Mouse (Mus musculus): ENCODE results near the gene Itpr2.

GRCm38 (mm10) chr6:146288266-146288665 lies 213.8 kb downstream of the Itpr2 start:
- TF ChIP-seq POLR2A (IDR thresholded peaks at IDR 0.05; ENCODE audit: borderline replicate concordance, extremely low read depth, low read depth, low read length): no peak
- TF ChIP-seq CTCF (IDR thresholded peaks at IDR 0.05; ENCODE audit: insufficient read depth, low read length): no peak
